Mouse (Mus musculus): ENCODE results near the gene Gm4353. TPM values are rescaled to one million over a fixed set of nuclear protein-coding genes. Genes with fewer than 3 reads are reported as not detected.

The Gm4353 gene
- polyA plus RNA-seq, 1 experiment from 2014 or later = 1.5 TPM

- Histone ChIP-seq H3K4me2 (peak overlapping the region; percentile 100), H3K27ac (replicated peaks) (peak overlapping the region; percentile 66), H3K27me3 (peaks cover 59% of the 10 kb centered on the region), H3K36me3 (no peaks in the 10 kb centered on the region), H3K4me1 (replicated peaks) (peaks cover 35% of the 10 kb centered on the region), H3K4me3 (peak overlapping the region; percentile 47), H3K9ac (peak overlapping the region; percentile 66), H3K9me3 (no peaks in the 10 kb centered on the region)
- under 1% methylated on average over 48 of the region's 48 CpGs for WGBS
- peak; percentile 93 for ATAC-seq (ENCODE audit: low read depth)
Measured at GRCm38 (mm10) chr7:116039538-116040466, 44.6 kb downstream of the Gm4353 start.

GRCm38 (mm10) chr7:116039196-116039537, 45.3 kb downstream of the Gm4353 start, which contains the start of gene 1110004F10Rik:
TSS of gene 1110004F10Rik (plus strand) at chr7:116039397.
- ATAC-seq (ENCODE audit: low read depth) = peak; percentile 17; the same call in 1 of the 2 replicates
- Histone ChIP-seq H3K4me2 (peak within 1 kb of the TSS; percentile 100), H3K27me3 (peaks cover 64% of the 10 kb centered on the region), H3K36me3 (no peaks in the 10 kb centered on the region), H3K4me1 (replicated peaks) (peaks cover 42% of the 10 kb centered on the region), H3K4me3 (peak within 1 kb of the TSS; percentile 47), H3K27ac (replicated peaks) (peak within 1 kb of the TSS; percentile 66), H3K9me3 (no peaks in the 10 kb centered on the region), H3K9ac (peak within 1 kb of the TSS; percentile 66)
- under 1% methylated on average over 11 of the region's 11 CpGs for WGBS

GRCm38 (mm10) chr7:116038511-116038910, 45.9 kb downstream of the Gm4353 start, which contains the start of gene Sox6:
TSS of gene Sox6 (minus strand) at chr7:116038796.
- 0% methylated on average over 11 of the region's 11 CpGs for WGBS
- H3K27me3 ChIP-seq = peaks cover 71% of the 10 kb centered on the region
- no peak for ATAC-seq (ENCODE audit: low read depth)
- H3K4me1 ChIP-seq (replicated peaks) = peaks cover 48% of the 10 kb centered on the region
- H3K9me3 ChIP-seq = no peaks in the 10 kb centered on the region
- peak within 1 kb of the TSS; percentile 47 for H3K4me3 ChIP-seq
- no peaks in the 10 kb centered on the region for H3K36me3 ChIP-seq
- peak within 1 kb of the TSS; percentile 66 for H3K9ac ChIP-seq
- H3K4me2 ChIP-seq = peak within 1 kb of the TSS; percentile 100
- peak within 1 kb of the TSS; percentile 66 for H3K27ac ChIP-seq (replicated peaks)

- H3K4me2 ChIP-seq = peak overlapping the region; percentile 100
- H3K4me3 ChIP-seq = peak overlapping the region; percentile 47
- H3K27me3 ChIP-seq = peaks cover 74% of the 10 kb centered on the region
- H3K27ac ChIP-seq (replicated peaks) = no peak overlapping the region
- no peak for ATAC-seq (ENCODE audit: low read depth)
- no peaks in the 10 kb centered on the region for H3K36me3 ChIP-seq
- WGBS = 2% methylated on average over 13 of the region's 13 CpGs
- peaks cover 52% of the 10 kb centered on the region for H3K4me1 ChIP-seq (replicated peaks)
- H3K9ac ChIP-seq = peak overlapping the region; percentile 45; the same call in 1 of the 2 replicates
- no peaks in the 10 kb centered on the region for H3K9me3 ChIP-seq
Measured at GRCm38 (mm10) chr7:116038024-116038423, 46.4 kb downstream of the Gm4353 start.

- no peak for ATAC-seq (ENCODE audit: low read depth)
- Histone ChIP-seq H3K4me2 (peak overlapping the region; percentile 100), H3K4me1 (replicated peaks) (peaks cover 59% of the 10 kb centered on the region), H3K27me3 (peaks cover 74% of the 10 kb centered on the region), H3K9ac (peak overlapping the region; percentile 47; the same call in 1 of the 2 replicates), H3K27ac (replicated peaks) (no peak overlapping the region), H3K36me3 (no peaks in the 10 kb centered on the region), H3K9me3 (no peaks in the 10 kb centered on the region), H3K4me3 (peak overlapping the region; percentile 25)
- 22% methylated on average over 18 of the region's 18 CpGs for WGBS
Measured at GRCm38 (mm10) chr7:116036591-116037555, 47.6 kb downstream of the Gm4353 start.

GRCm38 (mm10) chr7:116035504-116035903, 48.9 kb downstream of the Gm4353 start:
- no peak overlapping the region for H3K9ac ChIP-seq
- H3K36me3 ChIP-seq = no peaks in the 10 kb centered on the region
- H3K4me3 ChIP-seq = 0 out of 2 replicates have a peak overlapping the region, but pooled peaks have one; percentile 67
- H3K27ac ChIP-seq (replicated peaks) = no peak overlapping the region
- peak overlapping the region; percentile 100 for H3K4me2 ChIP-seq
- WGBS = 36% methylated on average over 4 of the region's 4 CpGs
- H3K9me3 ChIP-seq = no peaks in the 10 kb centered on the region
- peaks cover 69% of the 10 kb centered on the region for H3K27me3 ChIP-seq
- H3K4me1 ChIP-seq (replicated peaks) = peaks cover 69% of the 10 kb centered on the region
- ATAC-seq (ENCODE audit: low read depth) = no peak

GRCm38 (mm10) chr7:116034282-116034758, 50.1 kb downstream of the Gm4353 start:
- Histone ChIP-seq H3K9ac (peak overlapping the region; percentile 80), H3K4me2 (peak overlapping the region; percentile 100), H3K4me3 (peak overlapping the region; percentile 67), H3K27me3 (peaks cover 73% of the 10 kb centered on the region), H3K36me3 (no peaks in the 10 kb centered on the region), H3K9me3 (no peaks in the 10 kb centered on the region), H3K27ac (replicated peaks) (peak overlapping the region; percentile 79), H3K4me1 (replicated peaks) (peaks cover 70% of the 10 kb centered on the region)
- ATAC-seq (ENCODE audit: low read depth) = peak; percentile 41
- under 1% methylated on average over 25 of the region's 25 CpGs for WGBS

GRCm38 (mm10) chr7:116033371-116034241, 50.8 kb downstream of the Gm4353 start:
- peak; percentile 44 for ATAC-seq (ENCODE audit: low read depth)
- no peaks in the 10 kb centered on the region for H3K9me3 ChIP-seq
- peak overlapping the region; percentile 100 for H3K4me2 ChIP-seq
- peak overlapping the region; percentile 80 for H3K9ac ChIP-seq
- peak overlapping the region; percentile 67 for H3K4me3 ChIP-seq
- H3K27me3 ChIP-seq = peaks cover 67% of the 10 kb centered on the region
- H3K36me3 ChIP-seq = no peaks in the 10 kb centered on the region
- H3K27ac ChIP-seq (replicated peaks) = peak overlapping the region; percentile 79
- peaks cover 62% of the 10 kb centered on the region for H3K4me1 ChIP-seq (replicated peaks)
- under 1% methylated on average over 54 of the region's 54 CpGs for WGBS

All from neural tube, embryonic 13.5 days (tissue).